Mouse (Mus musculus): ENCODE results near the gene Lsm11. TPM values are rescaled to one million over a fixed set of nuclear protein-coding genes. Genes with fewer than 3 reads are reported as not detected.
A peak's percentile ranks its signal among the peaks of the same experiment; 100 is the strongest.
"Not testable (repeated sequence)": the region's sequence is repeated elsewhere in the genome, so short reads cannot be mapped to it uniquely, and the experiment has no call there.

Gene Lsm11
- polyA plus RNA-seq, 1 experiment from 2014 or later, result 4.3 TPM

GRCm38 (mm10) chr11:45884029-45884428, 60.7 kb downstream of the Lsm11 start:
- ATAC-seq, result no peak
- no peak for DNase-seq (ENCODE audit: low read depth, low spot score)
- ChIA-PET POLR2A (interaction anchor here (0.9 kb wide), 1 partner anchor 46 kb away, joined by 3 read pairs; no protein-coding TSS in a partner anchor), CTCF (interaction anchor here (0.8 to 4.0 kb wide), 10 partner anchors 11 to 147 kb away, joined by 3 to 15 read pairs (median 4); no protein-coding TSS in a partner anchor)
- no peaks in the 10 kb centered on the region for H3K27me3 ChIP-seq
- TF ChIP-seq CTCF (IDR thresholded peaks at IDR 0.05), result peak; percentile 65
- in situ Hi-C loops (cut with MboI; ENCODE audit: low pct_unique_long_range_greater_than_20kb), result loop anchor here (5.0 to 10.0 kb wide), 3 partner anchors 82 to 1289 kb away; no protein-coding TSS in a partner anchor

GRCm38 (mm10) chr11:45883270-45883931, 61.3 kb downstream of the Lsm11 start:
- no peaks in the 10 kb centered on the region for H3K27me3 ChIP-seq
- ChIA-PET CTCF (interaction anchor here (0.8 to 4.0 kb wide), 10 partner anchors 10 to 147 kb away, joined by 3 to 15 read pairs (median 4); no protein-coding TSS in a partner anchor), POLR2A (interaction anchor here (0.9 kb wide), 1 partner anchor 45 kb away, joined by 3 read pairs; no protein-coding TSS in a partner anchor)
- DNase-seq (ENCODE audit: low read depth, low spot score), result no peak
- no peak for ATAC-seq
- no peak for TF ChIP-seq CTCF (IDR thresholded peaks at IDR 0.05)
- in situ Hi-C loops (cut with MboI; ENCODE audit: low pct_unique_long_range_greater_than_20kb), result loop anchor here (5.0 to 10.0 kb wide), 3 partner anchors 81 to 1289 kb away; no protein-coding TSS in a partner anchor

GRCm38 (mm10) chr11:45881683-45882068, 63.1 kb downstream of the Lsm11 start:
- in situ Hi-C loops (cut with MboI; ENCODE audit: low pct_unique_long_range_greater_than_20kb), result loop anchor here (5.0 to 10.0 kb wide), 3 partner anchors 79 to 1287 kb away; no protein-coding TSS in a partner anchor
- ChIA-PET CTCF (interaction anchor here (0.7 to 2.3 kb wide), 25 partner anchors 8 to 1296 kb away, joined by 3 to 14 read pairs (median 4); no protein-coding TSS in a partner anchor), POLR2A (interaction anchor here (0.6 to 0.7 kb wide), 5 partner anchors 8 to 1340 kb away, joined by 3 to 4 read pairs (median 3); no protein-coding TSS in a partner anchor)
- TF ChIP-seq CTCF (IDR thresholded peaks at IDR 0.05), result no peak
- ATAC-seq (no peak), DNase-seq (ENCODE audit: low read depth, low spot score) (no peak)
- H3K27me3 ChIP-seq, result no peaks in the 10 kb centered on the region

GRCm38 (mm10) chr11:45881026-45881682, 63.6 kb downstream of the Lsm11 start:
- ChIA-PET POLR2A (interaction anchor here (0.6 to 1.3 kb wide), 6 partner anchors 9 to 1339 kb away, joined by 3 to 4 read pairs (median 4); no protein-coding TSS in a partner anchor), CTCF (interaction anchor here (0.7 to 2.3 kb wide), 25 partner anchors 8 to 1296 kb away, joined by 3 to 14 read pairs (median 4); no protein-coding TSS in a partner anchor)
- H3K27me3 ChIP-seq, result no peaks in the 10 kb centered on the region
- in situ Hi-C loops (cut with MboI; ENCODE audit: low pct_unique_long_range_greater_than_20kb), result loop anchor here (5.0 to 10.0 kb wide), 3 partner anchors 79 to 1286 kb away; no protein-coding TSS in a partner anchor
- DNase-seq (ENCODE audit: low read depth, low spot score), result no peak
- ATAC-seq, result no peak
- peak; percentile 74 for TF ChIP-seq CTCF (IDR thresholded peaks at IDR 0.05)

- ATAC-seq; DNase-seq (ENCODE audit: low read depth, low spot score); in situ Hi-C loops (cut with MboI; ENCODE audit: low pct_unique_long_range_greater_than_20kb); H3K27me3 ChIP-seq: not testable (repeated sequence)
- CTCF ChIA-PET, result interaction anchor here (0.8 to 1.1 kb wide), 3 partner anchors 82 to 1269 kb away, joined by 3 to 4 read pairs (median 3); no protein-coding TSS in a partner anchor
- POLR2A ChIA-PET, result interaction anchor here (1.0 kb wide), 1 partner anchor 1298 kb away, joined by 11 read pairs; no protein-coding TSS in a partner anchor
Observed at GRCm38 (mm10) chr11:45879366-45879765, 65.4 kb downstream of the Lsm11 start.

Other genes starting within 250 kb of the Lsm11 start
- gene Clint1, start 92.9 kb downstream of the Lsm11 start, polyA plus RNA-seq (2021), result 76.3 TPM
- gene Thg1l, start 10.6 kb upstream of the Lsm11 start, polyA plus RNA-seq (2021), result 9.6 TPM
- gene Sox30, start 35.4 kb upstream of the Lsm11 start, polyA plus RNA-seq (2021), result not detected
- gene Gm12166, start 107.4 kb upstream of the Lsm11 start, polyA plus RNA-seq (2021), result 9.3 TPM
- gene Adam19, start 111.1 kb upstream of the Lsm11 start, polyA plus RNA-seq (2021), result 0.08 TPM
- gene Nipal4, start 221.6 kb upstream of the Lsm11 start, polyA plus RNA-seq (2021), result not detected

All from Patski (cell line).